Mouse (Mus musculus) olfactory bulb, adult 2 months (tissue): ENCODE measurements around the gene Pomgnt2.

Source experiments
- CTCF ChIP-seq: fragments of 200-500 bp; IDR thresholded peaks from 2 replicates; pipeline ENCODE4 v1.5.1; 2012; ENCODE audit warnings: low read depth, mild to moderate bottlenecking, low read length, moderate library complexity; ENCODE audit not compliant: insufficient read depth
- POLR2A ChIP-seq: fragments of 200-500 bp; IDR thresholded peaks from 2 replicates; pipeline ENCODE4 v1.6.1; 2012; ENCODE audit warnings: mild to moderate bottlenecking, low read depth, low read length, moderate library complexity; ENCODE audit not compliant: insufficient read depth

DNA sequence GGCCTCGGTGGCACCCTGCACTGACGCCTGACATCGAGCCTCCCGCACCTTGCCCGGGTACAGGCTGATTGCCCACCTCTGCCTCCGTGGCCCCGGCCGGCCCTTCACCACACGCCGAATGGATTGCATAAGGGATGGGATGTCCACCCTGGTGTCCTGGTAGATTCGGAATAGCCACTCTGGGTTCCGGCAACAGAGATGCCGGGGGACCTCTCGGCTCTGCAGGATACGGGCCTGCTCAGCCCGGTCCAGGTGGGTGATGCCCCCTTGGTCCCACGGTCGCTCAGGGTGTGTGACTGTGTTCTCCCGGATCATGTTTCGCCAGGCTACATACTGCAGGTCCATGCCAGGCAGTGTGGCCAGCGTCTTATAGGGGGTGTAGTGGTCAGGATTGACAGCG is 14.7 kb downstream of the Pomgnt2 start:
- no peak for TF ChIP-seq POLR2A
- TF ChIP-seq CTCF = no peak
